In the genomic region with DNA sequence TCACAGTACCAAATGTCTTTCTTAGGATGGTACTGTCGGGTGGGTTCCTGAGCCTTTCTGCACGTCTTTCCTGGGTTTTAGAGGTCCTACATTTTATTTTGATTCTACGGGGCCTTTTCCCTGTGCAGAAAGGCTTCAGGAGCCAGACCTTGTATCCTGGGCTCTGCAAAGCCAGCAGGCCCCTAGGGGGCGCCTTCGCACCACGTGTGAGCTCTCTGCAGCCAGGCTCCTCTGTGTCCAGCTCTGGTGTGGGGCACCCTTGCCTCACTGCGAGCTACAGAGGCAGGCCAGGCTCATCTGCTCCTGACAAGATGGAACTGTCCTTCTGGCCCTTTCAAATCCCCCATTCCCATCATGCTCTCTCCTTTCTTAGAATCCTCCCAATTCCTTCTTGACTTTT, we compare ENCODE assay signal across 8 mouse cellular contexts. TPM values are rescaled to one million over a fixed set of nuclear protein-coding genes. Genes with fewer than 3 reads are reported as not detected.
DNase-seq lines count a peak whose midpoint lies in the region; ATAC-seq and TF ChIP-seq lines count a peak whose summit lies in the region.

No protein-coding gene starts in this region.

- peak; percentile 76 for DNase-seq in adrenal gland, adult 8-10 months
- peak; percentile 93 for DNase-seq in embryo, embryonic 11 days
- DNase-seq in gastrocnemius, postnatal 36 days: peak; percentile 86 to 88
- DNase-seq in left cerebral cortex, postnatal 10 days (ENCODE audit: extremely low spot score in 1 of 2, low spot score in 2 of 2): peak; percentile 73 to 90

- H3K9me3 ChIP-seq in intestine, embryonic 15.5 days: no peaks in the 10 kb centered on the region
- H3K9me3 ChIP-seq in midbrain, embryonic 13.5 days: no peaks in the 10 kb centered on the region

- no peaks in the 10 kb centered on the region for H3K4me1 ChIP-seq in intestine, embryonic 15.5 days (replicated peaks)
- H3K4me1 ChIP-seq in midbrain, embryonic 13.5 days (replicated peaks): peaks cover 3% of the 10 kb centered on the region; the same call in 1 of the 2 replicates
- H3K4me1 ChIP-seq in small intestine, adult 2 months (ENCODE audit: control insufficient read depth, insufficient read depth, insufficient read length, low read length): no peaks in the 10 kb centered on the region

- H3K9ac ChIP-seq in intestine, embryonic 15.5 days: no peak overlapping the region
- no peak overlapping the region for H3K9ac ChIP-seq in midbrain, embryonic 13.5 days (replicated peaks)

- no peaks in the 10 kb centered on the region for H3K36me3 ChIP-seq in intestine, embryonic 15.5 days
- H3K36me3 ChIP-seq in midbrain, embryonic 13.5 days: no peaks in the 10 kb centered on the region
- no peaks in the 10 kb centered on the region for H3K36me3 ChIP-seq in small intestine, adult 2 months (ENCODE audit: control insufficient read depth, insufficient read depth, low read length)

- ATAC-seq in intestine, embryonic 15.5 days: peak; percentile 91
- ATAC-seq in midbrain, embryonic 13.5 days: peak; percentile 88
- no peak for ATAC-seq in activated CD4-positive, CD25-positive, alpha-beta regulatory T cell, adult 4 months

- no peak overlapping the region for H3K27ac ChIP-seq in intestine, embryonic 15.5 days
- no peak overlapping the region for H3K27ac ChIP-seq in midbrain, embryonic 13.5 days
- no peak overlapping the region for H3K27ac ChIP-seq in small intestine, adult 2 months (ENCODE audit: insufficient read depth, low read depth, low read length)

- H3K4me3 ChIP-seq in intestine, embryonic 15.5 days (replicated peaks): no peak overlapping the region
- no peak overlapping the region for H3K4me3 ChIP-seq in midbrain, embryonic 13.5 days (replicated peaks)
- no peak overlapping the region for H3K4me3 ChIP-seq in small intestine, adult 2 months (ENCODE audit: low read depth, low read length)

- intact Hi-C loops in gastrocnemius, postnatal 36 days (cut with DNase I): loop anchor here (5.0 kb wide), 3 partner anchors 61 to 336 kb away; no protein-coding TSS in a partner anchor
- intact Hi-C loops in left cerebral cortex, postnatal 10 days (cut with DNase I): loop anchor here (5.0 to 10.0 kb wide), 2 partner anchors 141 to 329 kb away; a partner anchor contains a TSS

- TF ChIP-seq CTCF in small intestine, adult 2 months (IDR thresholded peaks at IDR 0.05; ENCODE audit: extremely low read depth, insufficient read length, insufficient replicate concordance, low read depth, low read length): peak; percentile 98

- WGBS in intestine, embryonic 15.5 days: 13% methylated on average over 7 of the region's 7 CpGs
- 15% methylated on average over 7 of the region's 7 CpGs for WGBS in midbrain, embryonic 13.5 days
- WGBS in small intestine, adult 2 months: 8% methylated on average over 7 of the region's 7 CpGs

- H3K27me3 ChIP-seq in intestine, embryonic 15.5 days (replicated peaks): no peaks in the 10 kb centered on the region
- H3K27me3 ChIP-seq in midbrain, embryonic 13.5 days: 0 out of 2 replicates have a peak, but pooled peaks cover 2% of the 10 kb centered on the region
- no peaks in the 10 kb centered on the region for H3K27me3 ChIP-seq in small intestine, adult 2 months (ENCODE audit: control insufficient read depth, insufficient read depth, low read length)

- H3K4me2 ChIP-seq in intestine, embryonic 15.5 days (replicated peaks): no peak overlapping the region
- H3K4me2 ChIP-seq in midbrain, embryonic 13.5 days (replicated peaks): no peak overlapping the region

- TF ChIP-seq POLR2A in small intestine, adult 2 months (IDR thresholded peaks at IDR 0.05; ENCODE audit: low read depth, low read length): no peak

RNA-seq across cellular contexts. Expression of a gene that starts 53.3 kb away (rescaled TPM):
- total RNA-seq in adrenal gland, adult 8-10 months (2022): 10 to 100 TPM; 37.2 to 53.7 (median 45.7) TPM
- 10 to 100 TPM; 13.2 to 15.4 TPM for total RNA-seq in gastrocnemius, postnatal 36 days (2021)
- 78.9 and 79.5 TPM in 2 replicates for polyA plus RNA-seq in intestine, embryonic 15.5 days (2015; fragmentation: Nextera tagmentation; extraction: Ambion mirVana)
- 10 to 100 TPM; 29.5 to 37.2 TPM for total RNA-seq in left cerebral cortex, postnatal 10 days (2021)
- 109 and 118 TPM in 2 replicates for polyA plus RNA-seq in midbrain, embryonic 13.5 days (2015; fragmentation: Nextera tagmentation; extraction: Ambion mirVana)
- 9.4 and 19.8 TPM in 2 replicates for polyA plus RNA-seq in small intestine, adult 2 months (2012; rRNA removed)
- polyA plus RNA-seq in activated CD4-positive, CD25-positive, alpha-beta regulatory T cell, adult 4 months (2017; shearing (Covaris generic)): 100 to 1,000 TPM in 1 of 2 experiments, 10 to 100 TPM in 1; 95.5 to 156 TPM
